Mouse (Mus musculus): ENCODE data around the gene Fmnl2.

GRCm38 (mm10) chr2:53085617-53086202 lies 228.1 kb downstream of the Fmnl2 start:
- no peak for TF ChIP-seq GATA1 (IDR thresholded peaks at IDR 0.05; ENCODE audit: low read length)
- TF ChIP-seq TAL1 (IDR thresholded peaks at IDR 0.05; ENCODE audit: low read length), result no peak
